Mouse (Mus musculus) frontal cortex, postnatal 25 days (tissue): Measurements from ENCODE around the gene Gm11757.
"Not testable (repeated sequence)": the region's sequence is repeated elsewhere in the genome, so short reads cannot be mapped to it uniquely, and the experiment has no call there.

ENCODE experiments used
- DNase-seq, 2 experiments: peaks; one replicate each; pipeline ENCODE4 v3.0.0; 2022; ENCODE audit warnings: low spot score in 2 of 2

Gm11757 gene

DNA sequence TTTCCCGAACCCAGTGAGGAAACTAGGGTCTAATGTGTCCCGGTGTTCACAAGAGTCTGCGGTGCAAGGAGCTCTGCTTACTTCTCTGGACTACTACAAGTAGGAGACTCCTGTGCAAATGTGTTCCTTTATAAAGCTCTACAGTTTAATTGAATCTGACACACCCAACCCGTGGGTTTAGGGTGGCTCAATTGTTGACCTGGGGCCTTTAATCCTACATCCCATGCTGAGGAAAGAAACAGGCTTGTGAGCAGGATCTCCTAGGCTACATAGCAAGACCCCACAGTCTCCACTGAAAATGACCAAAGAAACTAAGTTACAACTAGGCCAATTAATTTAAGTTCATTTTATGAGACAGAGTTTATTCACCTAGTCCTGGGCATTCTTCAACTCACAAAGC is at the start of gene Gm11757:
TSS of gene Gm11757 (minus strand) at position 101 of the 400 bp plus-strand sequence.
- DNase-seq, result not testable (repeated sequence)

DNA sequence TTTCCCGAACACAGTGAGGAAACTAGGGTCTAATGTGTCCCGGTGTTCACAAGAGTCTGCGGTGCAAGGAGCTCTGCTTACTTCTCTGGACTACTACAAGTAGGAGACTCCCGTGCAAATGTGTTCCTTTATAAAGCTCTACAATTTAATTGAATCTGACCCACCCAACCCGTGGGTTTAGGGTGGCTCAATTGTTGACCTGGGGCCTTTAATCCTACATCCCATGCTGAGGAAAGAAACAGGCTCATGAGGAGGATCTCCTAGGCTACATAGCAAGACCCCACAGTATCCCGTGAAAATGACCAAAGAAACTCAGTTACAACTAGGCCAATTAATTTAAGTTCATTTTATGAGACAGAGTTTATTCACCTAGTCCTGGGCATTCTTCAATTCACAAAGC is 29.7 kb upstream of the Gm11757 start, which contains the start of gene Gm11756:
TSS of gene Gm11756 (minus strand) at position 101 of the 400 bp plus-strand sequence.
- DNase-seq, result not testable (repeated sequence)

GRCm38 (mm10) chr4:73905853-73906252 is 14.9 kb upstream of the Gm11757 start, which contains the start of gene Gm13871:
Gm13871 (minus strand) TSS chr4:73905953.
- DNase-seq, result not testable (repeated sequence)

- not testable (repeated sequence) for DNase-seq
These were observed 14.7 kb downstream of the Gm11757 start, which contains the start of gene Gm11758 for GRCm38 (mm10) chr4:73876166-73876565. Gm11758 (minus strand) TSS chr4:73876266.
